11 mouse cellular contexts compared by ENCODE assay signal in the genomic region with DNA sequence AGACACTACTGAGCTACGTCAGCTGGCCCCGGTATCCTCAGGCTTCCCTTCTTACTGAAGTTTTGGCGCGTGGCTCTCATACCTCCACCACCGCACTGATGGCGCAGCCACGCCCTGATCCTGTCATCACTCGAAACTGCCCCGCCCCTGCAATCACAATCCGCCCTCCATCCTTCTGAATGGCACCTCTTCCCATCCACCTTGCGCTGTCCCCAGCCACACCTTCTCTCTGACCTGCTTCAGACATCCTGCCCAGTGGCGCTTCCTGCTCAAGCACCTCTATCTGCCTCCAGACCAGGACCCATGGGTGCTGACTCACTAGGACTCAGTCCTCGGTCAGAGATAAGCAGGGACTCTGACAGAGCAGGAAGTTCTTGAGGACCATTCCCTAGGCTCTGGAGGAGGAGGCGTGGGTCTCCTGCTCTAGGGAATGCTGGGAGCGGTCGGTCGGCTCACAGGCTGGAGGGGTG. TPM values are rescaled to one million over a fixed set of nuclear protein-coding genes. Genes with fewer than 3 reads are reported as not detected.
DNase-seq lines count a peak whose midpoint lies in the region; ATAC-seq and TF ChIP-seq lines count a peak whose summit lies in the region.
"Had no signal": no experiment of that assay in that cellular context is flagged by ENCODE, and none has a peak within 500 bp of the region (broad histone marks: within the 10 kb centered on the region; RNA-seq: fewer than 3 reads in every experiment).

No protein-coding gene starts in this region.

- ATAC-seq in heart, postnatal 0 days (ENCODE audit: insufficient read depth, low read depth): 0 out of 2 replicates have a peak, but pooled peaks have one; percentile 39
- peak; percentile 58 for ATAC-seq in liver, embryonic 12.5 days
- no peak for ATAC-seq in midbrain, embryonic 11.5 days (ENCODE audit: low FRiP score)

- H3K27me3 ChIP-seq in heart, postnatal 0 days (ENCODE audit: control insufficient read depth, insufficient read depth, low read length): peaks cover 28% of the 10 kb centered on the region
- peaks cover 6% of the 10 kb centered on the region; the same call in 1 of the 2 replicates for H3K27me3 ChIP-seq in heart, adult 2 months (ENCODE audit: control insufficient read depth, insufficient read depth, low read length)
- peaks cover 56% of the 10 kb centered on the region for H3K27me3 ChIP-seq in liver, embryonic 12.5 days (replicated peaks)
- peaks cover 13% of the 10 kb centered on the region for H3K27me3 ChIP-seq in midbrain, embryonic 11.5 days (ENCODE audit: control insufficient read depth, insufficient read depth, low read length)

- no peaks in the 10 kb centered on the region for H3K36me3 ChIP-seq in heart, postnatal 0 days (replicated peaks; ENCODE audit: control insufficient read depth, insufficient read depth, low read length)
- H3K36me3 ChIP-seq in heart, adult 2 months (ENCODE audit: control insufficient read depth, insufficient read depth, low read length): no peaks in the 10 kb centered on the region
- no peaks in the 10 kb centered on the region for H3K36me3 ChIP-seq in liver, embryonic 12.5 days
- H3K36me3 ChIP-seq in midbrain, embryonic 11.5 days (ENCODE audit: control insufficient read depth, insufficient read depth, low read length): no peaks in the 10 kb centered on the region
- H3K36me3 ChIP-seq: G1E; hindbrain, embryonic 12.5 days had no signal

- H3K4me2 ChIP-seq in heart, postnatal 0 days (ENCODE audit: low read depth, low read length): 0 out of 2 replicates have a peak overlapping the region, but pooled peaks have one; percentile 12
- H3K4me2 ChIP-seq in liver, embryonic 12.5 days: peak overlapping the region; percentile 21; the same call in 1 of the 2 replicates
- H3K4me2 ChIP-seq in midbrain, embryonic 11.5 days: no peak overlapping the region
- H3K4me2 ChIP-seq: hindbrain, embryonic 12.5 days had no signal

- H3K4me1 ChIP-seq in heart, postnatal 0 days (ENCODE audit: control insufficient read depth, insufficient read depth): no peaks in the 10 kb centered on the region
- H3K4me1 ChIP-seq in heart, adult 2 months (ENCODE audit: control insufficient read depth, insufficient read depth, low read length): peaks cover 2% of the 10 kb centered on the region; the same call in 1 of the 2 replicates
- H3K4me1 ChIP-seq in liver, embryonic 12.5 days: peaks cover 21% of the 10 kb centered on the region
- peaks cover 7% of the 10 kb centered on the region for H3K4me1 ChIP-seq in midbrain, embryonic 11.5 days (ENCODE audit: control insufficient read depth, insufficient read depth, low read length)

- no peaks in the 10 kb centered on the region for H3K79me2 ChIP-seq in heart, adult 2 months (replicated peaks; ENCODE audit: control insufficient read depth, insufficient read depth, low read length)

- no peak for TF ChIP-seq POLR2A in heart, adult 2 months (IDR thresholded peaks at IDR 0.05; ENCODE audit: insufficient read depth, low read depth, low read length)

- H3K9me3 ChIP-seq in heart, postnatal 0 days (replicated peaks; ENCODE audit: control insufficient read depth, low read length): no peaks in the 10 kb centered on the region
- no peaks in the 10 kb centered on the region for H3K9me3 ChIP-seq in liver, embryonic 12.5 days (replicated peaks)
- no peaks in the 10 kb centered on the region for H3K9me3 ChIP-seq in midbrain, embryonic 11.5 days (ENCODE audit: control insufficient read depth, low read length)
- H3K9me3 ChIP-seq: G1E; hindbrain, embryonic 12.5 days had no signal

- no peak overlapping the region for H3K9ac ChIP-seq in heart, postnatal 0 days (replicated peaks; ENCODE audit: low read depth, low read length)
- H3K9ac ChIP-seq in heart, adult 2 months (ENCODE audit: low read depth, low read length): no peak overlapping the region
- H3K9ac ChIP-seq in liver, embryonic 12.5 days: no peak overlapping the region
- H3K9ac ChIP-seq in midbrain, embryonic 11.5 days (ENCODE audit: low read length): no peak overlapping the region
- H3K9ac ChIP-seq: hindbrain, embryonic 12.5 days had no signal

- TF ChIP-seq EP300 in heart, postnatal 0 days (IDR thresholded peaks at IDR 0.05; ENCODE audit: low read depth): no peak
- TF ChIP-seq EP300 in heart, adult 2 months (IDR thresholded peaks at IDR 0.05; ENCODE audit: insufficient read depth, low read depth, low read length): no peak

- no peak overlapping the region for H3K4me3 ChIP-seq in heart, postnatal 0 days (ENCODE audit: low read depth, low read length)
- H3K4me3 ChIP-seq in heart, adult 2 months: no peak overlapping the region
- no peak overlapping the region for H3K4me3 ChIP-seq in liver, embryonic 12.5 days
- no peak overlapping the region for H3K4me3 ChIP-seq in midbrain, embryonic 11.5 days (ENCODE audit: low read depth, low read length)
- H3K4me3 ChIP-seq: hindbrain, embryonic 12.5 days had no signal

- H3K27ac ChIP-seq in heart, postnatal 0 days (ENCODE audit: low read depth): no peak overlapping the region
- H3K27ac ChIP-seq in heart, adult 2 months: no peak overlapping the region
- no peak overlapping the region for H3K27ac ChIP-seq in liver, embryonic 12.5 days
- H3K27ac ChIP-seq in midbrain, embryonic 11.5 days (ENCODE audit: low read depth, low read length): no peak overlapping the region
- H3K27ac ChIP-seq: hindbrain, embryonic 12.5 days had no signal

- intact Hi-C loops in heart, adult 2 months (cut with DNase I): no loop called here

- no peak for DNase-seq in heart, postnatal 0 days (ENCODE audit: low spot score)
- no peak for DNase-seq in heart, adult 2 months
- DNase-seq in 416B (ENCODE audit: low read depth) (peak; percentile 73), R1 (ENCODE audit: low read depth, low spot score) (peak; percentile 81)
- no peak for DNase-seq in midbrain, embryonic 11.5 days (ENCODE audit: low spot score, missing footprints)
- DNase-seq in left cerebral cortex, adult 18-20 months (ENCODE audit: low spot score in 2 of 2): no peak
- DNase-seq in urinary bladder, postnatal 14 days (ENCODE audit: low spot score): no peak
- DNase-seq: lung, postnatal 36 days had no signal

- TF ChIP-seq CTCF in heart, postnatal 0 days (IDR thresholded peaks at IDR 0.05; ENCODE audit: low read depth): no peak
- TF ChIP-seq CTCF in heart, adult 2 months (IDR thresholded peaks at IDR 0.05): no peak

- 8% methylated on average over 17 of the region's 17 CpGs for WGBS in heart, postnatal 0 days
- 7% methylated on average over 17 of the region's 17 CpGs for WGBS in heart, adult 2 months
- WGBS in liver, embryonic 12.5 days (ENCODE audit: insufficient replicate concordance): 3% methylated on average over 17 of the region's 17 CpGs
- WGBS in midbrain, embryonic 11.5 days: 14% methylated on average over 17 of the region's 17 CpGs

RNA-seq across cellular contexts. Expression of a gene that starts 10.6 kb away (rescaled TPM):
- 0.61 and 5.3 TPM in 2 replicates for total RNA-seq in heart, postnatal 0 days (2014; rRNA removed; ENCODE audit: low replicate concordance)
- polyA plus RNA-seq in heart, postnatal 0 days (2015; fragmentation: Nextera tagmentation; extraction: Ambion mirVana): 0.86 and 1.3 TPM in 2 replicates
- total RNA-seq in heart, adult 2 months (2021): not detected
- 0.38 TPM in 1 of 2 replicates, not detected in the other for polyA plus RNA-seq in heart, adult 2 months (2012; rRNA removed)
- 1.4 and 1.6 TPM in 2 replicates for polyA plus RNA-seq in liver, embryonic 12.5 days (2016; fragmentation: Nextera tagmentation; extraction: Ambion mirVana)
- 4.6 and 4.9 TPM in 2 replicates for polyA plus RNA-seq in midbrain, embryonic 11.5 days (2014; fragmentation: Nextera tagmentation; extraction: Ambion mirVana)
- total RNA-seq in left cerebral cortex, adult 18-20 months (2021): not detected
- polyA plus RNA-seq: G1E had no signal

RNA-seq across cellular contexts. Expression of a gene that starts 25.0 kb away (rescaled TPM):
- 13.1 and 19.7 TPM in 2 replicates for total RNA-seq in heart, postnatal 0 days (2014; rRNA removed; ENCODE audit: low replicate concordance)
- polyA plus RNA-seq in heart, postnatal 0 days (2015; fragmentation: Nextera tagmentation; extraction: Ambion mirVana): 3.2 and 3.3 TPM in 2 replicates
- total RNA-seq in heart, adult 2 months (2021): 10 to 100 TPM; 12.7 to 13.7 TPM
- polyA plus RNA-seq in heart, adult 2 months (2012; rRNA removed): 20.2 and 21.2 TPM in 2 replicates
- polyA plus RNA-seq in liver, embryonic 12.5 days (2016; fragmentation: Nextera tagmentation; extraction: Ambion mirVana): 1.9 and 2.0 TPM in 2 replicates
- 3.5 and 3.7 TPM in 2 replicates for polyA plus RNA-seq in midbrain, embryonic 11.5 days (2014; fragmentation: Nextera tagmentation; extraction: Ambion mirVana)
- total RNA-seq in left cerebral cortex, adult 18-20 months (2021): 1 to 10 TPM; 2.3 to 2.5 TPM

RNA-seq across cellular contexts. Expression of a gene that starts 47.4 kb away (rescaled TPM):
- 817 and 939 TPM in 2 replicates for total RNA-seq in heart, postnatal 0 days (2014; rRNA removed; ENCODE audit: low replicate concordance)
- polyA plus RNA-seq in heart, postnatal 0 days (2015; fragmentation: Nextera tagmentation; extraction: Ambion mirVana): 255 and 273 TPM in 2 replicates
- total RNA-seq in heart, adult 2 months (2021): 100 to 1,000 TPM; 360 to 417 TPM
- 634 and 1,197 TPM in 2 replicates for polyA plus RNA-seq in heart, adult 2 months (2012; rRNA removed)
- 472 and 487 TPM in 2 replicates for polyA plus RNA-seq in liver, embryonic 12.5 days (2016; fragmentation: Nextera tagmentation; extraction: Ambion mirVana)
- 465 and 471 TPM in 2 replicates for polyA plus RNA-seq in midbrain, embryonic 11.5 days (2014; fragmentation: Nextera tagmentation; extraction: Ambion mirVana)
- total RNA-seq in left cerebral cortex, adult 18-20 months (2021): 100 to 1,000 TPM; 322 to 334 TPM

Comparison
In these comparisons a context has a peak if more than half of its experiments do, and no peak if none do; other contexts are left out.
1. DNase-seq: peak in 416B (single experiment) and R1 (single experiment); none in heart, postnatal 0 days (single experiment), heart, adult 2 months (0 of 2), midbrain, embryonic 11.5 days (single experiment), left cerebral cortex, adult 18-20 months (0 of 2) and urinary bladder, postnatal 14 days (single experiment).